Mouse (Mus musculus): ENCODE data around the gene Plek. TPM values are rescaled to one million over a fixed set of nuclear protein-coding genes. Genes with fewer than 3 reads are reported as not detected.

Gene Plek
- total RNA-seq, 2 experiments from 2014 or later = 5.5 to 7.4 TPM

- H3K27ac ChIP-seq = no peak overlapping the region
- no peak overlapping the region for H3K4me3 ChIP-seq
- no peak for TF ChIP-seq CTCF (IDR thresholded peaks at IDR 0.05)
- intact Hi-C loops (cut with DNase I) = no loop called here
- no peak for DNase-seq (ENCODE audit: extremely low spot score in 1 of 2, low spot score in 2 of 2)
Measured at GRCm38 (mm10) chr11:16999387-16999786, 52.8 kb downstream of the Plek start.

- intact Hi-C loops (cut with DNase I) = no loop called here
- no peak overlapping the region for H3K4me3 ChIP-seq
- DNase-seq (ENCODE audit: extremely low spot score in 1 of 2, low spot score in 2 of 2) = no peak
- TF ChIP-seq CTCF (IDR thresholded peaks at IDR 0.05) = no peak
- H3K27ac ChIP-seq = no peak overlapping the region
Measured at GRCm38 (mm10) chr11:16997465-16997864, 54.7 kb downstream of the Plek start.

GRCm38 (mm10) chr11:16996818-16997217 lies 55.4 kb downstream of the Plek start:
- no peak overlapping the region for H3K4me3 ChIP-seq
- no peak for TF ChIP-seq CTCF (IDR thresholded peaks at IDR 0.05)
- intact Hi-C loops (cut with DNase I) = no loop called here
- H3K27ac ChIP-seq = no peak overlapping the region
- no peak for DNase-seq (ENCODE audit: extremely low spot score in 1 of 2, low spot score in 2 of 2)

GRCm38 (mm10) chr11:16992880-16993279 lies 59.3 kb downstream of the Plek start:
- no peak for DNase-seq (ENCODE audit: extremely low spot score in 1 of 2, low spot score in 2 of 2)
- H3K27ac ChIP-seq = no peak overlapping the region
- intact Hi-C loops (cut with DNase I) = no loop called here
- no peak overlapping the region for H3K4me3 ChIP-seq
- TF ChIP-seq CTCF (IDR thresholded peaks at IDR 0.05) = no peak

- DNase-seq (ENCODE audit: extremely low spot score in 1 of 2, low spot score in 2 of 2) = no peak
- Histone ChIP-seq H3K27ac (no peak overlapping the region), H3K4me3 (no peak overlapping the region)
- no peak for TF ChIP-seq CTCF (IDR thresholded peaks at IDR 0.05)
- intact Hi-C loops (cut with DNase I) = no loop called here
Measured at GRCm38 (mm10) chr11:16989885-16990284, 62.3 kb downstream of the Plek start.

GRCm38 (mm10) chr11:16987745-16988328 lies 64.3 kb downstream of the Plek start:
- DNase-seq (ENCODE audit: extremely low spot score in 1 of 2, low spot score in 2 of 2) = no peak
- TF ChIP-seq CTCF (IDR thresholded peaks at IDR 0.05) = no peak
- no peak overlapping the region for H3K4me3 ChIP-seq
- intact Hi-C loops (cut with DNase I) = no loop called here
- H3K27ac ChIP-seq = no peak overlapping the region

GRCm38 (mm10) chr11:16986550-16987187 lies 65.5 kb downstream of the Plek start:
- Histone ChIP-seq H3K4me3 (no peak overlapping the region), H3K27ac (no peak overlapping the region)
- no peak for TF ChIP-seq CTCF (IDR thresholded peaks at IDR 0.05)
- DNase-seq (ENCODE audit: extremely low spot score in 1 of 2, low spot score in 2 of 2) = no peak
- intact Hi-C loops (cut with DNase I) = no loop called here

- TF ChIP-seq CTCF (IDR thresholded peaks at IDR 0.05) = no peak
- intact Hi-C loops (cut with DNase I) = no loop called here
- Histone ChIP-seq H3K4me3 (no peak overlapping the region), H3K27ac (no peak overlapping the region)
- DNase-seq (ENCODE audit: extremely low spot score in 1 of 2, low spot score in 2 of 2) = no peak
Measured at GRCm38 (mm10) chr11:16978161-16978707, 73.9 kb downstream of the Plek start.

GRCm38 (mm10) chr11:16977611-16978010 lies 74.6 kb downstream of the Plek start:
- H3K4me3 ChIP-seq = no peak overlapping the region
- intact Hi-C loops (cut with DNase I) = no loop called here

GRCm38 (mm10) chr11:16976937-16977336 lies 75.2 kb downstream of the Plek start:
- intact Hi-C loops (cut with DNase I) = no loop called here
- Histone ChIP-seq H3K27ac (no peak overlapping the region), H3K4me3 (no peak overlapping the region)
- no peak for DNase-seq (ENCODE audit: extremely low spot score in 1 of 2, low spot score in 2 of 2)
- TF ChIP-seq CTCF (IDR thresholded peaks at IDR 0.05) = no peak

More at GRCm38 (mm10) chr11:16977611-16978010, 74.6 kb downstream of the Plek start:
- TF ChIP-seq CTCF (IDR thresholded peaks at IDR 0.05) = no peak
- DNase-seq (ENCODE audit: extremely low spot score in 1 of 2, low spot score in 2 of 2) = no peak
- H3K27ac ChIP-seq = no peak overlapping the region

GRCm38 (mm10) chr11:16973086-16973485 lies 79.1 kb downstream of the Plek start:
- TF ChIP-seq CTCF (IDR thresholded peaks at IDR 0.05) = no peak
- DNase-seq (ENCODE audit: extremely low spot score in 1 of 2, low spot score in 2 of 2) = no peak
- no peak overlapping the region for H3K27ac ChIP-seq
- no peak overlapping the region for H3K4me3 ChIP-seq
- intact Hi-C loops (cut with DNase I) = loop anchor here (2.0 kb wide), 1 partner anchor 74 kb away; no protein-coding TSS in a partner anchor

GRCm38 (mm10) chr11:16972027-16972426 lies 80.2 kb downstream of the Plek start:
- TF ChIP-seq CTCF (IDR thresholded peaks at IDR 0.05) = no peak
- no peak for DNase-seq (ENCODE audit: extremely low spot score in 1 of 2, low spot score in 2 of 2)
- intact Hi-C loops (cut with DNase I) = loop anchor here (2.0 kb wide), 1 partner anchor 75 kb away; no protein-coding TSS in a partner anchor
- no peak overlapping the region for H3K4me3 ChIP-seq
- H3K27ac ChIP-seq = no peak overlapping the region

Data from left cerebral cortex, adult 2 months (tissue).